Mouse (Mus musculus): Measurements from ENCODE around the gene Notum.

- TF ChIP-seq CTCF (IDR thresholded peaks at IDR 0.05) (no peak), POLR2A (IDR thresholded peaks at IDR 0.05; ENCODE audit: insufficient read depth, low read depth, low read length) (no peak)
Observed at GRCm38 (mm10) chr11:120673594-120674122, 12.7 kb upstream of the Notum start.

Data from heart, adult 2 months (tissue).